Mouse (Mus musculus): ENCODE measurements around the gene Mark3. TPM values are rescaled to one million over a fixed set of nuclear protein-coding genes. Genes with fewer than 3 reads are reported as not detected.

The Mark3 gene
- 71.4 TPM for total RNA-seq (2023)

DNA sequence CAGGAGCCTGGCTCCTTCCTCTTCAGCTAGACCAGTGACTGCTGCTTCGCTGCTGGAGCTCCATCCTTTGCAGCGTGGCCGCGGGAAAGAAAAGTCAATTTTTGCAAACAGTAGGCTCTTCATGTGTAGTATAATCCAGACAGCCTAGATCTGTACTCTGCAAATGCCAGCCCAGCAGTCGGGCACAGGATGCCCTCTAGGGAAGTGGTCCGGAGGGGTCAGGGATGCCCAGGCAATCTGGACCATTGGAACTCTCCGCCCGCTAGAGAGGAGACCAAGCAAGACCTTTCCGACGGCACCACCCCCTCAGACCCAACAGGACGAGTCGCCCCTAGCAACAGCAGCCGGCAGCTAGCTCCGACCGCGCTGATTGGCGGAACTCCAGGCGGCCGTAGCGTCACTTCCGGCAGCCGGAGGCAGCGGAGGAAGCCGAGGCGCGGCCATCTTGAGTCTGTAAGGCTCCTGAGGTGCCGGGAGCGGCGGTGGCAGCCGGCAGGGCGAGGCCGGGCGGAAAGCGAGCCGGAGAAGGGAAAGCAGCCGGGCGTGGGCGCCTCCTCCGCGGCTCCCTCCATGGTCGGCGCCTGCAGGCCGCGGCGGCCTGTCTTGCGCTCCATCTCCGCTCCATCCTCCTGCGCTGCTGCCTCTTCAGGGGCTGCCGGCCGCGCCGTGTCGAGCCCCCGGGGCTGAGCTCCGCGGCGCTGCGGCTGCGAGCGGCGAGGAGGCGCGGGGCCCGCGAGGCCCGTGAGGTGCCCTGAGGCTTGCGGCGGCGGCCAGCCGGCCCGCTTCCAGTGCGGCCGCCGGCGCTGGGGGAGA lies at the start of gene Mark3:
TSS of gene Mark3 (plus strand) at position 450 of the 813 bp plus-strand sequence.

DNA sequence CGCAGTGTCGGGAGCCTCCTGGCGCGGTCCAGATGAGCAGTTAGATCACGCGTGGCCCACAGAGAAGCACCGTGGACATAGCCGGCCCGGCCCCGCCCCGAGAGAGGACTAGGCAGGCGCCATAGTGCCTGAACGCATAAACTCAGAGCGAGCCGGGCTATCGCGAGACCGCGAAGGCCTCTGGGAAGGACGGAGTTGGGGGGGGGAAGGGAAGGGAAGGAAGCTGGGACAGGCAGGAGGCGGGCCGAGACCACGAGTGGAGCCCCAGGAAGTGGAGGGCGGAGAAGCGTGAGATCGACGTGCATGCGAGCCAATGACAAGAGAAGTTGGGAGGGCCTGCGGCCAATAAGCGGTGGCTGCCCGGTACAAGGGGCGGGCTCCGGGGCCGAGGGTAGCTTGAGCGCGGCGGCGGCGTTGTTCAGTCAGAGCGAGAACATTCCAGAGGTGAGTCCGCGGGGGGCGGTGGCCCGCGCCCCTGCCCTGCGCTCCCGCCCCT lies 36.5 kb upstream of the Mark3 start, which contains the start of gene Eif5:
TSS of gene Eif5 (plus strand) at position 221 of the 496 bp plus-strand sequence.

DNA sequence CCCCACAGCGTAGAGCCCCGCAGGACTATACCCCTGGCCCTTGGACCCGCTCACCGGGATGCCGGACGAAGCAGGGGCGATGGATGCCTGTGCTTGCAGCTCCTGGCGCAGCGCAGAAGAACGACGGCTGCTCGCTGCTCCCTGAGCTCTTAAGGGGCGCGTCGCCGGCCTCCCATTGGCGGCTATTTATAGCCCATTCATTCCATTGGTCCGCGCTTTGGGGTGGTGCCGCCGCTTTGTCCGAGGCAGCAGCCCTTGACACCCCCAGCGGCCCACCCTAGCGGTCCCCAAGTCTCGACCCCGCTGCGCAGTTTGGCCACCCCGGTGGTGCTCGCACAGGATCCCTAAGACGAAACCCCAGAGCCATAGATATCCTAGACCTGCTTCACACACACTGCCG lies 97.9 kb downstream of the Mark3 start, which contains the start of gene Ckb:
TSS of gene Ckb (minus strand) at position 163 of the 400 bp plus-strand sequence.

DNA sequence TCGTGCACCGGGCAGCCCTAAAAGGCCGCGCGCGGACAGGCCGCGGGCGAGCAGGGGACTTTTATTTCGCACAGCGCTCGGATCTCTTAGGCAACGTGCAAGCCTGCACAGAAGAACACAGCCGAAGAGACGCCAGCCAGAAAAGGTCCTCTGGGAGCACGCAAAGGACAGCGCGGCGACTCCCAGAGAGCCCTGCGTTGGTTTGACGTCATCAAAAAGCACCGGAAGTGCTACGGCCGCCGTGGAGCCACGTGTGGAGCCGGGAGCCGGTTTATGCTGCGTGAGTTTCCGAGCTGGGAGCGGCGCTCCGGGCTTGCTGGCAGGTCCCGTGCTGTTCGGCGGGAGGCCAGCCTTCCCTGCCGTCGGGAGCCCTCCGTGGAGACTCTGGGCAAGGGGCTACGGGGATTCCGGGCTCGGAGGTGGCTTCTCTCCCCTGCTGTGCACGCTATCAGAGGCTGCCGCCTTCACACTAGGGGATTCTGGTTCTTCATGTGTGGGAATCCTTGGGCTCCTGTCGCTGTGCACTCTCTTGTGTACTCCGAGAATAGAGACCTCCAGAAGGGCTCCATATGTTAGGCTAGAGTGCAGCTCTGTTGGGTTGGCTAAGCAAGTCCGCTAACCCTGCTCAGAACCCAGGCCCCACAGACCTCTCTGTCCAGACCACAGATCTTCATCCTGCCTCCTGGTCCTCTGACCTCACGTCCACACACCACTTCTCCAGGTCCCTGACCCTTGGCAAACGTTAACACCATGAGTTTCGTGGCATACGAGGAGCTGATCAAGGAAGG lies 103.8 kb downstream of the Mark3 start, which contains the start of gene Trmt61a:
TSS of gene Trmt61a (plus strand) at position 224 of the 788 bp plus-strand sequence.

Other genes with a start within 250 kb of the Mark3 start
- 1.6 TPM for gene Cdc42bpb, start 196.8 kb upstream of the Mark3 start, total RNA-seq (2023)
- not detected for gene Lbhd2, start 167.7 kb upstream of the Mark3 start, total RNA-seq (2023)
- 0.15 TPM for gene Exoc3l4, start 157.5 kb upstream of the Mark3 start, total RNA-seq (2023)
- 1.3 TPM for gene Tnfaip2, start 132.1 kb upstream of the Mark3 start, total RNA-seq (2023)
- gene Gm266, start 88.7 kb upstream of the Mark3 start, total RNA-seq (2023), result not detected
- 652 TPM for gene Eif5, start 36.5 kb upstream of the Mark3 start, total RNA-seq (2023)
- 2.5 TPM for gene Ckb, start 97.8 kb downstream of the Mark3 start, total RNA-seq (2023)
- gene Trmt61a, start 103.6 kb downstream of the Mark3 start, total RNA-seq (2023), result 23.8 TPM
- 26.9 TPM for gene Bag5, start 138.7 kb downstream of the Mark3 start, total RNA-seq (2023)
- 23.4 TPM for gene Apopt1, start 138.7 kb downstream of the Mark3 start, total RNA-seq (2023)
- gene Klc1, start 184.3 kb downstream of the Mark3 start, total RNA-seq (2023), result 70.6 TPM
- gene Xrcc3, start 239.3 kb downstream of the Mark3 start, total RNA-seq (2023), result 2.2 TPM
- 2.5 TPM for gene Zfyve21, start 239.6 kb downstream of the Mark3 start, total RNA-seq (2023)

Measured in CD8-positive naive resting alpha-beta T cell, adult 57 days (primary cell).